Mouse (Mus musculus) E14TG2a.4 (cell line): ENCODE data around the gene Cd2ap.
"Not testable (repeated sequence)": the region's sequence is repeated elsewhere in the genome, so short reads cannot be mapped to it uniquely, and the experiment has no call there.

Experiments used
- H3K27me3 ChIP-seq: 2 replicates; pipeline ENCODE4 v1.6.1; 2014; ENCODE audit warnings: low read length, control low read depth; ENCODE audit not compliant: insufficient read depth
- H3K36me3 ChIP-seq: 2 replicates; pipeline ENCODE4 v1.6.1; 2014; ENCODE audit warnings: low read length, control low read depth; ENCODE audit not compliant: insufficient read depth
- H3K4me1 ChIP-seq: replicated peaks from 2 replicates; pipeline ENCODE4 v1.6.1; 2014; ENCODE audit warnings: low read depth, low read length, control low read depth
- H3K4me3 ChIP-seq: replicated peaks from 2 replicates; pipeline ENCODE4 v1.5.1; 2014; ENCODE audit warnings: mild to moderate bottlenecking, low read length
- H3K9me3 ChIP-seq: 2 replicates; pipeline ENCODE4 v1.6.1; 2014; ENCODE audit warnings: low read length, control low read depth
- CTCF ChIP-seq: conservative IDR thresholded peaks from 2 replicates; pipeline ENCODE4 v1.5.1; 2014; ENCODE audit warnings: low read length
- NANOG ChIP-seq: IDR thresholded peaks from 2 replicates; pipeline ENCODE4 v1.6.1; 2014; ENCODE audit warnings: borderline replicate concordance, low read length, mixed read lengths
- POU5F1 ChIP-seq: IDR thresholded peaks from 2 replicates; pipeline ENCODE4 v1.6.1; 2014; ENCODE audit warnings: low read length, borderline replicate concordance

Cd2ap gene

GRCm38 (mm10) chr17:42908136-42908535, 31.7 kb upstream of the Cd2ap start:
- Histone ChIP-seq H3K4me3 (no peak overlapping the region), H3K27me3 (peaks cover 5% of the 10 kb centered on the region), H3K36me3 (no peaks in the 10 kb centered on the region), H3K4me1 (peaks cover 24% of the 10 kb centered on the region), H3K9me3 (peaks cover 6% of the 10 kb centered on the region; the same call in 1 of the 2 replicates)
- TF ChIP-seq NANOG = no peak
- TF ChIP-seq POU5F1 = no peak
- no peak for TF ChIP-seq CTCF

GRCm38 (mm10) chr17:42906456-42906855, 30.0 kb upstream of the Cd2ap start:
- H3K36me3 ChIP-seq, H3K27me3 ChIP-seq, H3K9me3 ChIP-seq, H3K4me3 ChIP-seq: not testable (repeated sequence)
- peaks cover 24% of the 10 kb centered on the region for H3K4me1 ChIP-seq

GRCm38 (mm10) chr17:42905919-42906318, 29.5 kb upstream of the Cd2ap start:
- Histone ChIP-seq H3K4me1 (peaks cover 25% of the 10 kb centered on the region), H3K36me3 (no peaks in the 10 kb centered on the region), H3K4me3 (no peak overlapping the region), H3K9me3 (peaks cover 6% of the 10 kb centered on the region; the same call in 1 of the 2 replicates), H3K27me3 (peaks cover 5% of the 10 kb centered on the region)
- no peak for TF ChIP-seq POU5F1
- TF ChIP-seq CTCF = no peak
- TF ChIP-seq NANOG = no peak

GRCm38 (mm10) chr17:42900795-42901194, 24.3 kb upstream of the Cd2ap start:
- Histone ChIP-seq H3K4me1 (peaks cover 3% of the 10 kb centered on the region; the same call in 1 of the 2 replicates), H3K27me3 (peaks cover 5% of the 10 kb centered on the region), H3K36me3 (no peaks in the 10 kb centered on the region), H3K9me3 (peaks cover 11% of the 10 kb centered on the region), H3K4me3 (no peak overlapping the region)
- TF ChIP-seq POU5F1 = no peak
- TF ChIP-seq CTCF = no peak
- TF ChIP-seq NANOG = no peak

GRCm38 (mm10) chr17:42887282-42887707, 10.8 kb upstream of the Cd2ap start:
- no peaks in the 10 kb centered on the region for H3K9me3 ChIP-seq
- no peaks in the 10 kb centered on the region for H3K27me3 ChIP-seq
- peaks cover 24% of the 10 kb centered on the region for H3K4me1 ChIP-seq
- TF ChIP-seq NANOG (no peak), CTCF (no peak)
- no peaks in the 10 kb centered on the region for H3K36me3 ChIP-seq
- no peak overlapping the region for H3K4me3 ChIP-seq

GRCm38 (mm10) chr17:42885091-42885501, 8.6 kb upstream of the Cd2ap start:
- Histone ChIP-seq H3K4me1 (peaks cover 24% of the 10 kb centered on the region), H3K9me3 (no peaks in the 10 kb centered on the region), H3K36me3 (no peaks in the 10 kb centered on the region), H3K27me3 (no peaks in the 10 kb centered on the region), H3K4me3 (peak overlapping the region; percentile 23; the same call in 1 of the 2 replicates)
- no peak for TF ChIP-seq NANOG
- TF ChIP-seq POU5F1 = no peak

- Histone ChIP-seq H3K4me3 (0 out of 2 replicates have a peak overlapping the region, but pooled peaks have one; percentile 23), H3K9me3 (no peaks in the 10 kb centered on the region), H3K36me3 (no peaks in the 10 kb centered on the region), H3K4me1 (peaks cover 24% of the 10 kb centered on the region), H3K27me3 (no peaks in the 10 kb centered on the region)
- no peak for TF ChIP-seq CTCF
Observed at GRCm38 (mm10) chr17:42884382-42884781, 7.9 kb upstream of the Cd2ap start.

GRCm38 (mm10) chr17:42883769-42884168, 7.3 kb upstream of the Cd2ap start:
- H3K9me3 ChIP-seq = no peaks in the 10 kb centered on the region
- H3K4me1 ChIP-seq = peaks cover 26% of the 10 kb centered on the region
- peak overlapping the region; percentile 51 for H3K4me3 ChIP-seq
- TF ChIP-seq NANOG = no peak
- no peak for TF ChIP-seq POU5F1
- TF ChIP-seq CTCF = no peak
- H3K36me3 ChIP-seq = no peaks in the 10 kb centered on the region
- H3K27me3 ChIP-seq = no peaks in the 10 kb centered on the region

GRCm38 (mm10) chr17:42883315-42883714, 6.8 kb upstream of the Cd2ap start:
- H3K27me3 ChIP-seq = no peaks in the 10 kb centered on the region
- peaks cover 28% of the 10 kb centered on the region for H3K4me1 ChIP-seq
- no peak for TF ChIP-seq CTCF
- TF ChIP-seq POU5F1 = no peak
- TF ChIP-seq NANOG = no peak
- no peaks in the 10 kb centered on the region for H3K36me3 ChIP-seq
- H3K9me3 ChIP-seq = no peaks in the 10 kb centered on the region
- peak overlapping the region; percentile 51 for H3K4me3 ChIP-seq

- Histone ChIP-seq H3K9me3 (no peaks in the 10 kb centered on the region), H3K4me1 (peaks cover 28% of the 10 kb centered on the region), H3K36me3 (no peaks in the 10 kb centered on the region), H3K4me3 (no peak overlapping the region), H3K27me3 (no peaks in the 10 kb centered on the region)
- TF ChIP-seq POU5F1 = no peak
- no peak for TF ChIP-seq NANOG
- TF ChIP-seq CTCF = peak; percentile 48
Observed at GRCm38 (mm10) chr17:42882873-42883272, 6.4 kb upstream of the Cd2ap start.
